Mouse (Mus musculus): Measurements from ENCODE around the gene Kctd11.

DNA sequence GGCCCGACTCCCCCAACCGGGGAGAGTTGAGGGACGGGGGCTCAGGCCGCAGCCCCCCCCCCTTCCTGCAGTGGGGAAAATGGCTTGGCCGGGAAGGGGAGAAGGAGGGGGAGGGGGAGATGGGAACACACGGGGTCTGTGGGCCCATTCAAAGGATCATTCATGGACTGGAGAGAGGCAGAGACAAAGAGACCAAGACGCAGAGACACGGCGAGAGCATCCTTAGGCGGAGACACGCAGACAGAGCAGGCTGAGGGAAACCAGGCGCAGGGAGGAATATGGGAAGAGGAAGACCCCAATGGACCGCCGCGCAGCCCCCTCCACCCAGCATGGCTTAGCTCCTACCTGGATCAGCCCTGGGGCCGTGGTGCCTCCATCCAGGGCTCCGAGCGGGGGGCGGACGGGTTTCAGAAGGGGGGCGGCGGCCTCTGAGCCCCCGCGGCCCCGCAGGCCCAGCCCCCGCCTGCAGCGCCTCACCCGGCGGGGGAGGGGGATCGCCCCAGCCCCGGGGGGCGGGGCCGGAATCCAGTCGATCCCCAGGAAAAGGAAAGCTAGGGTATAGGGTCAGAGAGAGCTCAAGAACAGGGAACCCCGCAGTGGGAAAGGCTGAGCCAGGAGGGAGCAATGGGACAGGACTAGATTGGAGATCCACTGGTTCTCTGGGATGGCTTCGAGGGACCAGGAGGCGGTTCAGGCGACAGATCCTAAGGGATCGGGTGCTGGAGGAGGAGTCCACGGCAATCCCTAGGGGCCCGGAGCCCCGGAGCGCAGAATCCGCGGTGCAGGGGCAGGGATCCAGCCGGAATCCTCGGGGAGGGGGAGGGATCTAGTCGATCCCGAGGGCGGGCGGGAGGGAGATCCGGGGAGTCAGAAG is 44.3 kb downstream of the Kctd11 start:
- TF ChIP-seq CTCF (IDR thresholded peaks at IDR 0.05; ENCODE audit: low read depth, low read length) = no peak
- TF ChIP-seq POLR2A (IDR thresholded peaks at IDR 0.05; ENCODE audit: extremely low read depth, insufficient read depth, low read length) = no peak

Measured in liver, adult 2 months (tissue).